Mouse (Mus musculus) heart, postnatal 10 days (tissue): Measurements from ENCODE around the gene Abhd4. TPM values are rescaled to one million over a fixed set of nuclear protein-coding genes. Genes with fewer than 3 reads are reported as not detected.
A peak's percentile ranks its signal among the peaks of the same experiment; 100 is the strongest.

ENCODE experiments used
- DNase-seq, 2 experiments: peaks; one replicate each; pipeline ENCODE4 v3.0.0; 2021
- intact Hi-C: fragments of 180-260 bp; cut with DNase I; formaldehyde crosslinking; loops from one replicate; pipeline ENCODE4 v1.15.1; 2025
- total RNA-seq, 2 experiments: library from RNA; stranded (reverse); gene quantifications; 2 replicates each; pipeline ENCODE4 v1.2.3; 2021

Abhd4 gene
- total RNA-seq, 2 experiments from 2014 or later: 55.9 to 67.1 TPM

DNA sequence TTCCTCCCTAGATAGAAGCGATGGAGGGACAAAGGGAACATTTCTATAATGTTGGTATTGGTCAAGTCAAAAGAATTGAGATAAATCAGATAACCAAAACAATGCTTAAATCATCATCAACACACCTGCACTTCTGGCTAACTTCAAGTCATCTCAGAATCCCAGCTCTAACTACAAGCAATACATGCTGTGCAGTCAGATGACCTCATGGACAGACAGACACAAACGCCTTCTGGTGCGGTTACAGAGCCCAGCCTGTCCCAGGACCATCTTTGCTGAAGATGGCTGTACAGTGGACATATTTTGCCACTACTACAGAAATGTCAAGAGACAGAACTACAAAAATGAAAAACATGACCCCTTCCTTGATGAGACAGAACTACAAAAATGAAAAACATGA lies 16.4 kb downstream of the Abhd4 start:
- no peak for DNase-seq
- intact Hi-C loops: no loop called here

DNA sequence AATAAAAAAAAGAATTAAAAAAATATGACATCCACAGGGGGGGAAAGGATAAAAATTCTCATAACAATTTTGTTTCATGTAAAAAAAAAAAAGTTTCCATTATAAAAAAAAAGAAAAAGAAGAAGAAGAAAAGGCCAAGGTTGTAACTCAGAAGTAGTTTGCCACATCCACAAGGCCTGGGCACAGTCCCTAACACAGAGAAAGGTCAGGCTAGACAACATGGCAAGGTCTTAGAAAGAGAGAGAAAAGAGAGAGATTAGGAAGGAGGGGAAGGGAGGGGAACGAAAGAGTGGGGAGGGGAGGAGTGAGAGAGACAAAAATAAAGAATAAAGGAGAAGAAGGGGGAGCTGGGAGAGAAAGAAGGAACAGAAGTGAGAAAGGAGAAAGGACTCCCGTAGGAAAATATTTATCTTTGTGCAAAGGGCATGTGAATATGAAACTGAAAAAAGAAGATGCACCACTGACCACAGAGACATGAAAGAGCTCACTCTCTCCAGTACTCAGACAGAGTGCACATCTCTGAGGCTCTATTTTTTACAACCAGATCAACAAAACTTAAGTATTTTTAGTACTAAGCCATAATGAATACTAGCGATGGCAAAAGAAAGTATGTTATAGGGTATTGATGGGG lies 18.1 kb downstream of the Abhd4 start:
- intact Hi-C loops: no loop called here
- no peak for DNase-seq

DNA sequence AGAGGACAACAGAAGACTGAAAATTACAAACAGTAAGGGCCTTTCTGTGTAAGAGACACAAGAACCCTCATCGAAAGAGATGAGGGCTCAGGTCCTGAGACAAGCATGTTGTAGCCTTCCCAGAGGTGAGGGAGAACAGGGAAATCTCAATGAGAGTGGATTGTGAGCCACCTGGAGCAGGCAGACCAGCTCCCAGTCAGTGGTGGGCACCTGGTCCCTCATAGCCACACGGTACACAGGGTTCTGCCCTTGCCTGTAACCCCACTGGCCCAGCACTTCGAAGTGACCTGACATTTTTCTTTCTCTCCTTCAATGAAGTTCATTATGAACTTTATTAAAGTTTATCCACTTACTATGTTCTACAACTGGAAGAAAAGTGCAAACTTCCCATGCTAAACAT lies 18.7 kb downstream of the Abhd4 start:
- no peak for DNase-seq
- intact Hi-C loops: no loop called here

DNA sequence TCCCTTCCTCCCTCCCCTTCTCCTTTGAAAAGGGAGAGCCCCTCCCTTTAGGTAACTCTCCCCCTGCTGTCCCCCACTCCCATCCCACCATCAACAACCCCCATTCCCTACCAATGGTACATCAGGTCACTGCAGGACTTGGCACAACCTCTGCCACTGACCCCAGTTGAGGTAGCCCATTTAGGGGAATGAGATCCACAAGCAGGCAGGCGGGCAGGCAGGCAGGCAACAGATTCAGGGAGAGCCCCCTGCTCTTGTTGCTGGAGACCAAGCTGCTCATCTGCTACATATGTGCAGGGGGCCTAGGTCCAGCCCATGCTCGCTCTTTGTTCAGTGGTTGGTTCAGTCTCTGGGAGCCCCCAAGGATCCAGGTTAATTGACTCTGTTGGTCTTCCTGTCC lies 22.5 kb downstream of the Abhd4 start:
- intact Hi-C loops: no loop called here
- DNase-seq: no peak

DNA sequence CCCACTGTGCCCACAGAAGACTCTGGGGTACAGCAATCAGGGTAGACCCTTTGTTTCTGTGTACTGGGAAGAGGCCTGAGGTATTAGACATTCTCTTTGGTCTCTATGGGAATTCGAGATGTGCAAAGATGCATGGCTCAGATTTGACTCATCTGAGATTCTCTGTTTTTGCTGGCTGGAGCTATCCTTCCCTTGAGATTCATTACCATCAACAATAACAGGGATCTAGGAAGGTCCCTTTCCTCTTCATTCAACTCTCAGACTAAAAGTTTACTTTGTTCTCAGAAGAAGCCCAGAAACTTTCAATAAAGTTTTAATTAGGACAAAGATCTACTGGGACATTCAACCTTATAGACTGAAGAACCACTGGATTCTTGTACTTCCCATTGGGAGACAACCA lies 30.9 kb downstream of the Abhd4 start, which contains the start of gene Olfr49:
TSS of gene Olfr49 (minus strand) at position 101 of the 400 bp plus-strand sequence.
- intact Hi-C loops: no loop called here
- no peak for DNase-seq

DNA sequence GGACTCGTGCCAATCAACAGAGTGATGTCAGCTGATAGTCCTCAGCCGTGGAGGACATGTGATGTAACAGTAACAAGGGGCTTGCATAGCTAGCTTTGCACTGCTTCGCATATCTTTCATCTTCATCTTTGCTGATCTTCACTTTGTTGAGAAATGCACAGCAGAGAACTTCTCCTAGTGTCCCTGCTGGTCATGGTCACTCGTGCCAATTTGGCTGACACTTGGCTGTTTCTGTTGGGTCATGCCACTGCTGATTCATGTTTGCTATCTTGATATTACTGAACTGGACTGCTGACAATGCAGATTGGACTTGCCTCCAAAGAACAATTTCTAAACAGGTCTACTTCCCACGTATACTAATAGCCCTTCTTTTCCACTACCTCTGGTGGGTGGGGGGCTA lies 46.1 kb downstream of the Abhd4 start:
- peak in 1 of 2 experiments; percentile 4 for DNase-seq
- intact Hi-C loops: no loop called here

DNA sequence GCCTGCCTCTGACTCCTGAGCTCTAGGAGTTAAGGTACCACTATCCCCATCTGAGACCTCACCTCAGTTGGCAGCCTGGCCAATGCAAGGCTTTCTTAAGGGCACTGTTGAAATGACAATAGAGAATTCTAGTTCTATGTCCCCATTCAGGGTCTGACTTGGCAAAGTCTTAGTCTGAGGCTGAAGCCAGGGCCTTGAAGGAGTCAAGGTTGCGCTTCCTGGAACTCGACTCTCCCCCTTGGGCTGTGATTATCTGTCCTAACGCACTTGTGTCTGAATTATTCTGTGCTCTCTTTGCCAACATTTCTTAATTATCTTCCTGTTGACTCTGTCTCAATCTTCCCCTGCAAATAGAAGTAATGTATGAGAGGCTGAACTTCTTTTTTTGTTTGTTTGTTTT lies 46.7 kb downstream of the Abhd4 start:
- intact Hi-C loops: no loop called here
- DNase-seq: no peak

DNA sequence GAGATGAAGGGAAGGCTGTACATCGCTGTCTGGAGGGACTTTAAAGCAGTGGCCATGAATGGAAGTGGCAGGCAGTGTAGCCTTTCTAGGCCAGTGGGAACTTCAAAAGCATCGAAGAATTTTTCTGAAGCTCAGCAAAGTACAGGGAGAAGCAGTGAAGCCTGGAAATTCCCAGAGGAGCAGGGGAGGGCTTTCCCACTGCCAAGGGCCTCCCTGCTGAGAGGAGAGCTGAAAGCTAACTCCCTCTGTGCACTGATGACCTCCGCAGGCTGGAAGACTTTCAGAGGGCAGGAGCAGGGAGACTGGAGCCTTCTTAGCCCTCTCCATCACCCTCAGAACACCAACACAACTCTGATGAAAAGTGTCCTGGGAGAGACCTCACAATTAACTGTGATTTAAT lies 57.8 kb downstream of the Abhd4 start:
- intact Hi-C loops: no loop called here
- DNase-seq: no peak

Other genes with a start within 250 kb of the Abhd4 start
- 100 to 1,000 TPM; 121 TPM for gene Dad1, start 84 bp upstream of the Abhd4 start, total RNA-seq
- not detected for gene Olfr49, start 30.8 kb downstream of the Abhd4 start, total RNA-seq
- 100 to 1,000 TPM; 121 to 125 TPM for gene Oxa1l, start 106.6 kb downstream of the Abhd4 start, total RNA-seq
- gene Slc7a7, start 163.6 kb downstream of the Abhd4 start, total RNA-seq: 1 to 10 TPM; 6.6 to 8.1 TPM
- 100 to 1,000 TPM; 143 to 155 TPM for gene Mrpl52, start 172.7 kb downstream of the Abhd4 start, total RNA-seq
- 100 to 1,000 TPM; 106 to 116 TPM for gene Mmp14, start 177.4 kb downstream of the Abhd4 start, total RNA-seq
- gene Lrp10, start 209.9 kb downstream of the Abhd4 start, total RNA-seq: 10 to 100 TPM; 87.9 to 91.3 TPM
- gene Rem2, start 221.9 kb downstream of the Abhd4 start, total RNA-seq: not detected